Mouse (Mus musculus): ENCODE measurements around the gene Dio3. TPM values are rescaled to one million over a fixed set of nuclear protein-coding genes. Genes with fewer than 3 reads are reported as not detected.

The Dio3 gene
- not detected for total RNA-seq (2021)
- long read RNA-seq, experiment 1, result 0 reads
- long read RNA-seq, experiment 2, result 0 reads

DNA sequence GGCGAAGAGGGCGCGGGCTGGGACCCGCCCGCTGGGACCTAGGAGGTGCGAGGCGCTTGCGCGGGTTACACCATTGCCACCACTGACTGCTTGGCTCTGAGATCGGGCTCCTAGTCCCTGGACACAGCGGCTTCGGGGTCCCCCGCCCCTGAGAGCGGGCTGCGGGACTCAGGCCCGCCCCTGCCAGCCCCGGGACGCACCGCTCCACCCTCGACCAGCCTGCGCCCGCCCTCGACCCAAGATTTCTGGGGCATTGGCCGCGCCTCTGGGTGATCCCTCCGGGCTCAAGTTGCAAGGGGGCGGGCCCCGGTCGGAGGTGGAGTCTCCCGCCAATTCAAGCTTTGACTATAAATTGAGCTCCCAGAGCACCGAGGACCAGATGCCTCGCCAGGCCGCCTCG is at the start of gene Dio3:
Gene Dio3, plus strand, starts transcription at position 216 of the 400 bp plus-strand sequence.
- intact Hi-C loops (cut with DNase I), result no loop called here
- peak in 1 of 2 experiments; percentile 11 for DNase-seq

DNA sequence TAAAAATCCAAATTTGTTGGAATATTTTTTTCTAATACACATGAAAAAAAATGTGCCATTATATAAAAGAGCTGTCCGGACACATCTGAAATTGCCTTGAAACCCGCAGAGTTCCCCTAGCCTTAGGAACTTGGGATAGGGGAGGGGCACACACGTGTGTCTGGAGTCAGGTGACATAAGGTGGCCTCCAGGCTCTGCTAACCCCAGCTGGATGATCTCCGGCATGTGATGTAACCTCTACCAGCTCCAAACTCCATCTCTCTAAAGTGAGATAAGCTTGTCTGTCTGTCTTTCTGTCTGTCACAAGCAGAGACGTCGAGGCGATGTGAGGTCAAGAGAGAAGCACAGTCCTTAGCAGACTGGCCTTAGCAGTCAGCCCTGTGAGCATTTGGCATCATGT is 48.6 kb upstream of the Dio3 start:
- intact Hi-C loops (cut with DNase I), result no loop called here

DNA sequence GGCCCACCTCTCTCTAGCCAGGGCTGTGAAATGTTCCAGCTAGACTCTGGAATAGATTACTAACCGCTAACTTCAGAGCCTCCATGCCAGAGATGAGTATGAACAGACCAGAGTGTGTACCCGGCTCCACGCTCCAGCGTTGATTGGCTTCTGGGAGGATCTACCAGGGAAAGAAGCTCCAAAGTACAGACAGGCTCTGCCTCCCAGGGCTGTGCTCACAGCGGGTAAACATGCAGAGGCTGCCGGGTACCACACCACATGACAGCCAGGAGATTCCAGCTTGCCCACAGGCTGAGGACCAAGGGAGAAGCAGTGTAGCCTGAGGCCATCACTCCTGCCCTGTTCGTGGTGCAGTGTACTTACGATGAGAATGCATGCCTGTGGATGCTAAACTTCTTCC is 48.1 kb upstream of the Dio3 start:
- intact Hi-C loops (cut with DNase I), result no loop called here
- DNase-seq, result no peak

More for the DNA sequence above, 48.6 kb upstream of the Dio3 start:
- DNase-seq, result no peak

DNA sequence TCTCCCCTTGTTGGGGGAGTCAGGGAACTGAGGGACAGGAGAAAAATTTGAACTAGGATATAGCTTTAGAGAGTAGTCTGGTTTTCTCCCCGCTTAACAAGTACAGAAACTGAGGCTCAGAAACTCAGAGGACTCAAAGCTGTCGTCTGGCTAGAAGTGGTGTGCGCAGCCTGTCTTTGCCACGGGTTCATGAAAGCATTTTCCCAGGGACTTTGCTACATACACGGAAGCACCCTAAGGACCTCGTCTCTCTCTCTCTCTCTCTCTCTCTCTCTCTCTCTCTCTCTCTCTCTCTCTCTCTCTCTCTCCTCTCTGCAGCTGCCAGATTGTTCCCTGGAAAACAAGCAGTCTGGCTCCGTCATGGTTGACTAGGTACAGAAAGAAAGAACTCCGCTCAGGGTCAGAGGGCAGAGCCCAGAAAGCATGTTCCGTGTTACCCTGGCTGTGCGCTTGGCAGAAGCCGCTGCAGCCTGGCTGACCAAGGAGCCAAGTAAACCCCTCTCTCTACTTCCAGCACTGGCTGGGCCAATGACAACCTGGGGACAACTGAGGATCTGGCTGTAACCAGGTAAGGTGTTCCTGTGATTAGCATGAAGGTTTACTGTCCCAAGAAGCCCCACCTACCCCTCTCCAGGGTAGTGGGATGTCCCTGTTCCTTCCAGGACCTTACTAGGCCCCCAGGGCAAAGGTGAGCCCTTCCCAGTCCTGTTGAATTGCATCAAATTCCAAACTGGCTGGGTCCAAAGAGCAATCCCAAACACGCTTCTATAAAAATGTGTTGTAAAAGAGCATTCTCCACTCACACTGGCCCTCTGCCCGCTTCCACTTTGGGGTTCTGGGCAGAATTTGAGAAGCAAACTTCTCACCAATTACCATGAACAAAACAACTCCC is 46.9 kb upstream of the Dio3 start:
- intact Hi-C loops (cut with DNase I), result no loop called here
- no peak for DNase-seq

DNA sequence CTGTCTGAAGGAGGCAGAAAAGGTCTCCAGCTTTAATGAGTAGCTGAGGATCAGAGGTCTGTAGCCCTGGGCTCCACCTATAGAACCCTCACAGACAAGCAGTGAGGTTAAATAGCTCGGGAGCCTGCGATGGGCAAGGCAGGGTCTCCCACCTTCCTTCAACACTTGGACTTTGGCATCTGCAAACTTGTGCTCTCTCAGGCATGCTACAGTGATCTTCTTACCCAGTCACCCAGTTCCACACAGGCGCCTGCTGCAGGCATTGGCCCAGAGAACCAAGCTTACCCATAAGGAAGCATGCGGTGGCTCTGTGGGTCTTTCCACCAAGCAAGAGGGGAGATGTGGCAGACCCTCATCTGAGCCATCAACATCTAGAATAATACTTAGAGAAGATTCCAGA is 43.0 kb upstream of the Dio3 start:
- intact Hi-C loops (cut with DNase I), result no loop called here
- DNase-seq, result no peak

DNA sequence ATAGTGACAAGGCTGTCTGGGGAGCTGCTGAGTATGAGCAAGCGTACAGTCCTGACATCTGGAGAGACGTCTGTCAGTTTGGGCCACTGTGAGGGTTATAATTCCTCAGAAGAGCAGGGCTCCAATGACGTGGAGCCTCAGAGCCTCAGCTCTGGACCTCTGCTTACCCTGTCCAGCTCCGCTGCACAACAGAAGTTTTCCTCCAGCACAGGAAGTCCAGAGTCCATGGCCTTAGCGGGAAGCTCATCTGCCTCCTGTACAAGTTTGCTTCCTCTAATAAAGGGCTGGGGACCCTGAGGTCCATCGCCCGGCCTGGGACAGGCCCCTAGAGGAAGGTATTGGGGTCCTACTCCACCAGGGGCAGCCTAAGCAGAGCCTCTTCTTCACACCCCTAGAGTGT is 41.8 kb upstream of the Dio3 start:
- DNase-seq, result no peak
- intact Hi-C loops (cut with DNase I), result no loop called here

DNA sequence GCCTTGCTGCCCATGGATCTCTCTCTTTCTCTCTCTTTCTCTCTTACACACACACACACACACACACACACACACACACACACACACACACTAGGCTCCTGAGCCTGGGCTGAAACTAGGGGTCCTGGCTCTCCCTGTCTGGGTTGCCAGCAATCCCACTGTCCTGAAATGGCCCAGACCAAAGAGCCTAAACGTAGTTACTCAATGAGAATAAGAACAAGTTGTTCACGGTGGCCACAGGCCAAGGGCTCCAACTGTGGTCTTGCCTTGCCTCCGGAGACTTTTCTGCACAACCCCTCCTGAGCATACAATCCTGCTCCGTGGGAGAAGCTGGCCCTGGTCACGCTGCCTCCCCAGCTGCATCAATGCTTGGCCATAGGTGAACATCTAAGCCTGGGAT is 39.5 kb upstream of the Dio3 start:
- intact Hi-C loops (cut with DNase I), result no loop called here
- no peak for DNase-seq

DNA sequence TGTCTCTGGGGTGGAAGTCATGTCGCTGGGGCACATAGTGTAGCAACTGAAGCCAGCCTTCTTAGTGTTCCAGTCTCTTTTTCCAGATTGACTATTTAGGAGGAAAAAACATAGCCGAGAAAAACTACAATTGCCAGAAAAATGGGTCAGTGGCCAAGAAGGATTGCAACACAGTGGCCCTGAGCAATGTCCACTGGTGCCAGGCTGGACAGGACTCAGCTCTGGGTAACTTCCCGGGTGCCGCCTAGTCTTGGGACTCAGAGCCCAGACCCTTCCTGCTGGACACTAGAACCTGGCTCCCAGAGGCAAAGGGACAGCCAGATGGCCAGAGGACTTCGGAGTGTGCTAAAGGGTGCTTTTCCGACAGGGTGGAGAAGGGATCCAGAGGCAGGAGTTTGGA is 34.3 kb upstream of the Dio3 start:
- intact Hi-C loops (cut with DNase I), result no loop called here
- DNase-seq, result no peak

DNA sequence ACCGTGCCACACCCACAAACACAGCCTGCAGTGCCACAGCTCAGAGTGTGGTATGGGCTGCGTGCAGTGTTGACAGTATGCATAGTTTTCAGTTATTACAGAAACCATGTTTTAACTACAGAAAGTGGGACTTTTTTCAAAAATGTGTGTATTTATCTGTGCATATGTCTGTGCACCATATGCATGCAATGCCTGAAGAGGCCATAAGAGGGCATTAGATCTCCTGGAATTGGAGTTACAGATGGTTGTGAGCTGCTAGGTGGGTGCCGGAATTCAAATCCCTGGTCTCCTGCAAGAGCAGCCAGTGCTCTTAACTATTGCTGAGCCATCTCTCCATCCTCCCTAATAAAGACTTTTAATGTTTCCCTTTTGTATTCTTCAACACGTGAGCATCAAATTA is 33.4 kb upstream of the Dio3 start:
- DNase-seq, result no peak
- intact Hi-C loops (cut with DNase I), result no loop called here

DNA sequence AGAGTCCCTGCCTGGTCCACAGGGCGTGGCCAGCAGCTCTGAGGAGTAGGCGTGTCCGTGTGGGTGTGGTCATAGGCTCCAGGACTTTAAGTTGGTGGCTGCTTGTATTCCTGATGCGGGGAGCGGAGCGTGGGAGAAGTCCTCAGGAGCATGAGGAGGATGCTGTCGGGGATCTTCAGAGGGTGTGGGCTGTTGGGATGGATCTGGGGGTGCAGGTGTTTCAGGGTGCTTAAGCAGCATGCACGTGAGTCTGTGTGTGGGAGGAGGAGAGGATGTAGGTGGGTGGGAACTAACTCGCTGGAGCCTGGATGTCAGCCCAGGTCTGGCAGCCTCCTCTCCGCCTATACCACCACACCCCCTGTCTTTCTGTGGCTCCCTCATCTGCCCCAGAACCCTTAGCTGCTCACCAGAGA is 26.7 kb upstream of the Dio3 start:
- intact Hi-C loops (cut with DNase I), result no loop called here
- no peak for DNase-seq

DNA sequence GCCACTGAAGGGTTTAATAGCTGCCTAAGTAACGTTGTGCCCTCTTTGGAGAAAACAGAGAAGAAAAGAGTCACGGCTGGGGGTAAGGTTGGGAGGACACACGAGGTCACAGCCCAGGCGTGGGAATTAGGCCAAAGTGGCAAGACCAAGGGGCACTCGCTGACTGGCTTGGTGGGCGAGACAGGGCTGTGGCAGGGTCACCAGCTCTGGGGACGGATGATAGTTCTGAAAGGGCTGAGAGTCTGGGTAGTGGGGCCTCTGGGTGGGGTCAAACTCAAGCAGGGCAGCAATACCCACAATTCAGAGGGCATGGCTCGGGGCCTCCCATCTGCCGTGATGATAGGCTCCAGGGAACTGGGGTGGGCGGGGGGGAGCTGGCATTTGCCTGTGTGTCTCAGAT is 23.1 kb upstream of the Dio3 start:
- DNase-seq, result no peak

DNA sequence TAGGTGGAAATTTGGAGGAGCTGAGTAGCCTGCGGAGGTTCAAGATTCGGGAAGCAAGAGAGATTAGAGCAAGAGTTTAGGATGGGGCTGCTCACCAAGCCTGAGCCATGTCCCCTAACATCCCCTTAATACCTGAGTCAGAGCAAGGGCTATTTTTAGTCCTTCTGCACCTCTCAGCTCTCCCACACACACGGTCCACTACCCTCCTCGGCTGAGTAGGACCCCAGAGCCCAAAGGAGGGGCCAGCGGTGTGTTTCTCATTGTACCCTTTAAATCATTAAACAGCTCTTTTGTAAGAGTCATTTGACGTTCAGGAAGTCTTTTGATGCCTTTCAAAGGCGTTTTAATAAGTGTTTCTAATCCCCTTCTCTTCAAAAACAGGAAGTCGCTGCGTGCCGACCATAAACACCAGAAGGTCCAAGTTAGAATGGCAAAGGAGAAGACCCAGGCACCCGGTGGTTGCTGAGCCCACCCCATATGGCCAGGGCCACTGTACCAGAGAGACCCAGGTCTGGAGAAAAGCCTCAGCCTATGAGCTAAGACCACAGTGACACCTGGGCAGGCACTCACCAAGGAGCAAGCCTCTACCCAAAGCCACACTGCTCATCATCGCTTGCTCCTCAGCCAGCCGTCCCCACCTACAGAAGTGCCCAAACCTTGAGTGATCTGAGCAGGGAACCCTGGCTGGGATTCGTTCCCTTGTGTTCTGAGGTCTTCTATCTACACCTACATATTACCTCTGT is 22.2 kb upstream of the Dio3 start:
- no peak for DNase-seq
- intact Hi-C loops (cut with DNase I), result no loop called here

More for the DNA sequence above, 23.1 kb upstream of the Dio3 start:
- intact Hi-C loops (cut with DNase I), result no loop called here

DNA sequence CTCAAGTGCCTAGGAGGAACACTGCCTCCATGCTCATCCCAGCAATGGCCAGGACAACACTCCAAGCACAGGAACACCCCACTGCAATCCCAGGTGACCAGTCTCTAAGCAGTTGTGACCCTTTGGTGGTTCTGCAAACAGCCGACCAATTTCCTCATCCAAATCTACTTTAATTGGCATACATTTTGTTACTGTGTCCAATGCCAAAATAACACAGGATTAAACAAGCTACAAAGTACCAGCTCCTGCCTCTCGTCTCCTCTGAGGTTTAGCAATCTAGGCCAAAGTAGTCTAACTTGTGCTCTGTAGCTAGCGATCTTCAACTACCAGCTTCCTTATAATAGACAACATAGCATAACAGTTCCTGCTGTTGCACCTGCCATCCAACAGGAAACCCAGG is 10.6 kb upstream of the Dio3 start:
- DNase-seq, result no peak
- intact Hi-C loops (cut with DNase I), result no loop called here

DNA sequence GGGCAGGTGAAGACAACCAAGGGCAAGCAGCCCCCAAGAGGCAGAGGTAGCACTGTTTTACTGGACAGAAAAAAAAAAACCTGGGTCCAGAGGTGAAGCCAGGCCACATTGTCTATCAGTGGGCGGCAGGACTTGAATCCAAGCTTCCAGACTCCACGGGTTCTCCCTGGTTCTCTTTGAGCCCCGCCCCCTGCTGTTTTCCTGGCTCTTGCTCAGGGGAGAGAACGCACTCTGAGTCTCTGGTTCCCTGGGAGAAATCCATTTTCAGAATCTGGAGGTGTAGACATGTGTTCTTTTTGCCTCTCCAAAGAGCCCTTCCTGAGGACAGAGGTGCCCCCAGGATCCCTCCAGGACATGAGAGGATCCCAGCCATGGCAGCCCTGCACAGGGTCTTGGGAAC is 9.2 kb upstream of the Dio3 start:
- intact Hi-C loops (cut with DNase I), result no loop called here
- DNase-seq, result no peak

DNA sequence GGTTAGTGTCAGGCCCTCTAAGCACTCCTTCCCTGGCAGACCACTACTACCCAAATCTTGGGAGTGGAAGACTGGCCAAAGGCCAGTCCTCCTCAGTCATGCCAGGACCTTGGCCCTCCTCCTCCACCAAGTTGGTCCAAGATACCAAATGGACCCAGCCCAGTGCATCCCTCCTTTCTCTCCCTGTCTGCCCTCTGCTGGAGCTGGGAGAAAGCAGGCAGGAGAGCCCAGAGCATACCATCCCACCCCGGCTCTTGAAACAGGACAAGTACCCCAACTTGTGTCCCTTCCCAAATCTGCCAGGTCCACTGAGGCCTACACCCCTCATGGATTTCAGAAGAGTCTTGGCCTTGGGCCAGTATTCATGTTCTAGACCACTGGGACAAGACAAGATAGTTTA is 2.8 kb upstream of the Dio3 start:
- intact Hi-C loops (cut with DNase I), result no loop called here
- no peak for DNase-seq

DNA sequence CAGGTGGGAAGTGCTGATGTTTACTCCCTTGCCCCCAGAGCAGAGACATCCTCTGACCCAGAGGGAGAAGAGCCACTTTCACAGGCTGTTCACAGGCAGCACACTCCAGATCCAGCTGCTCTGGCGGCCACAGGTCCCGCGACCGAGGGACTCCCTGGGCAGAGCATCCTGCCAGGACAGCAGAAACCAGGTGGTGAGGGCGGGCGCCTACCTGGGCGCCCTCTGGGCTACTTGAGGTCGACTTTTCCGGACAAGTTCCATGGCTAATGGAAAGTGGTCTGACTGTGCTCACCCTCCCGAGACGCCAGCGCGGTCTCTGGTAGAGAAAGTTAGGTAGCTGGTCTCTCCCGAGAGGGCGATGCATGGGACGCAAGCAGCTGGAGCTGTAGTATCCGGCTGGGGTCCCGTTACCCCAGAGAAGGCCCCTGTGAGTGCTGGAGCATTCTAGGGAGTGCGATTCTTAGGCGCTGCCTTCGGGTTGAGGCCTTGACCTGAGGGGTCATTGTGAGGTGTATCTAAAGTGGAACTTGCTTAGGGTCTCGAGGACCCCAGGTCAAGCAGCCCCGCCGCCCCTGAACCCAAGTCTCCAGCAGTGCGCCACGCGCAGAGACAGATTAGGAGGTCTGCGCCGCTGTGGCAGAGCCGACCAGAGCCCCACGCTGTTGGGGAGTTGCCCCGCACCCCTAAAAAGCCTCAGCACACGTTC is 1.5 kb upstream of the Dio3 start:
- no peak for DNase-seq
- intact Hi-C loops (cut with DNase I), result no loop called here

DNA sequence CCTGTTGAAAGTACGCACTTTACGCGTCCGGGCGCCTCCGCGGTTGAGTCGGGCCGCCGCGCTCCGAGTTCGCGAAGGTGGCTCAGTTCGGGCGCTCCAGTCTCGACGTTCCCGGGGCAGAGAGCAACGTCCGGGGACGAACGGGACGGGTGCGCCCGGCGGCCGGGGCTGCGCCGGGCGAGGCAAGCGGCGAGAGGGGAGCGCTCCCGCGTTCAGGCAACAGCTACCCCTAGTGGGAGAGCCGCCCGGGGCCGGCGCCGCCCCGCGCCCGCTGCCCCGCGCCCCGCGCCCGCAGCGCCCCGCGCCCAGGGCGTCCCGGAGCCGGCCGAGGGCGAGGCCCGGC is 932 bp upstream of the Dio3 start:
- intact Hi-C loops (cut with DNase I), result no loop called here
- peak; percentile 34 to 35 for DNase-seq

DNA sequence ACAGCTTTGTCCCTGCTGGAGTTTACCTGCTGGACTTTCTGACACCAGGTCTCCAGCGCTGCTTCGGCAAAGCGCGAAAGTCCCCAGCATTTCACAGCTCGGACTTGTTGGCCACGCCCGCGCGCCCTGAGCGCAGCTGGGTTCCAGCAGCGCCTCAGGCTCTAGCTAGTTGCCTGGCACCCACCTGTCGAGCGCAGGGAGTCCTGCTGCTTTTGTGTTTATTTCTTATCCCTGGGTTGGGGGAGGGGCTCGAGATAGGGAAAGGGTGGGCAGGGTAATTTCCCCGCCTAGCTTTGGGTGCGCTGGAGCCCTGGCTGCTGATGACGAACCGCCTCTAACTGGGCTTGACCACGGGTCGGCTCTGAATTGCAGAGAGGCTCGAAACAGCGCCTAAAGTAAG is 1.5 kb downstream of the Dio3 start:
- no peak for DNase-seq
- intact Hi-C loops (cut with DNase I), result no loop called here

DNA sequence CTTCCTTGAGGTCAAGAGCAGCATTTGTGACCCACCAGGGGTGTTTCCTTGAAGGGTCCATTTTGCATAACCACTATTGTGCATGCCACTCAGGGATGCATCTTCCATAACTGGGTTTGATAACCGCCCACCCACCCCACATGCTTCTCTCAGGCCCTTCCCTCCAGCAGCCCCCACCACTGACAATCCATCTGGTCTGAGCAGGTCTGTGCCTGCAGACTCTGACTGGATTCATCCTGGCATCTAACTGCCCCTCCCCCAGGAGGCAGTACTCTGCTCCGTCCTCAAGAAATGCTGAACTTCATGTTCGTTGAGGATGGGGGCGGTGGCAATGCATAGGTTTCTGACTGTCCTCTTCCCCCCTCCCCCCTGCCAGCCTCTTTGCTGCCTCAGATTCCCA is 4.9 kb downstream of the Dio3 start:
- intact Hi-C loops (cut with DNase I), result no loop called here
- no peak for DNase-seq

DNA sequence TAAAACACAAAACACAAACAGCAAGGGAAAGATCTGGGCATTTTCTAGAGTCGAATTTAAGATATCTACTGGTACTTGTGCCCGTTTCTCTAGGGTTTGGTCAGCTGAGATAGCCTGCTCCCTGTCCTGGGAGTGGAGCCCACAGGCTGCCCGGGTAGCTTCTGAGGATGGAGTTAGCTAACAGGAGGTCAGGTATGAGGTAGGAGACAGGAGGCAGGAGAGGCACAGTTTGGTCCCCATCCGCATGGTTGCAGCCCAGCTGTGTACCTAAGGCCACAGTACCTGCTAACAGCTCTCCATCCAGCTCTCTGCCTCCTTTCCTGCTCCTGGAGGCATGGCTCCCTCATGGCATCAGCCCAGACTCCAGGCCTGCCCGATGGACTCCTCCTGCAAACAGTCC is 13.9 kb downstream of the Dio3 start:
- intact Hi-C loops (cut with DNase I), result no loop called here

DNA sequence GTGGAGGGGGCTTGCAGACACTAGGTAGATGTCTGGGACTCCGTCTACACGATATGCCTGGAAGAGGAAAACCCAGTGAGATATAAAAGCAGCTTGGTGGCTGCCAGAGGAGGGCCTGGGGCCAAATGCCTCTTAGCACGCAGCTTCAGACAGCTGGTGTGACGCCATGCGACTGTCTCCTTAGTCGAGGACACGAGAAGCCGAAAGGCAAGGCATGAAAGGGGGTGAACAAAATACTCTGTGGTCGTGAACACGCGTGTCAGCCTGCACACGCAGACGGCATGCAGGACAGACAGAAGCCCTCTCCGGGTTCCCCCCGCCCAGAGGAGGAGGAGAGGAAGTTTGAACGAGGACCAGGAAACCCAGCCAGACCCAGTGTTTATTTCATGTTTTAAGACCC is 16.0 kb downstream of the Dio3 start:
- peak in 1 of 2 experiments; percentile 28 for DNase-seq
- intact Hi-C loops (cut with DNase I), result no loop called here

More for the DNA sequence above, 13.9 kb downstream of the Dio3 start:
- DNase-seq, result no peak
